Mouse (Mus musculus) CH12.LX (cell line): ENCODE measurements around the gene Rad23b. TPM values are rescaled to one million over a fixed set of nuclear protein-coding genes. Genes with fewer than 3 reads are reported as not detected.

Source experiments
- DNase-seq: peaks from one replicate; pipeline ENCODE4 v3.0.0-alpha.2; 2013; ENCODE audit errors: extremely low read depth
- H3K27ac ChIP-seq: 2 replicates; pipeline ENCODE4 v1.5.1; 2012; ENCODE audit warnings: low read depth, mild to moderate bottlenecking, control low read depth, moderate library complexity; ENCODE audit not compliant: insufficient read depth
- H3K27me3 ChIP-seq: replicated peaks from 2 replicates; pipeline ENCODE3; 2012; ENCODE audit warnings: inconsistent platforms
- H3K36me3 ChIP-seq, 2 experiments: replicated peaks in 1 of 2; 2 replicates each; pipeline versions ENCODE3 to v1.6.1; 2012; ENCODE audit warnings: inconsistent platforms in 1 of 2, low read length in 1 of 2, mild to moderate bottlenecking in 1 of 2, mixed read lengths in 1 of 2, moderate library complexity in 1 of 2; ENCODE audit not compliant: control insufficient read depth in 1 of 2, insufficient read depth in 1 of 2
- H3K4me1 ChIP-seq, 2 experiments: 2 replicates each; pipeline ENCODE4 v1.6.1; 2012; ENCODE audit warnings: inconsistent platforms in 1 of 2, moderate library complexity in 1 of 2; ENCODE audit not compliant: insufficient read depth in 2 of 2, control insufficient read depth in 1 of 2
- H3K4me2 ChIP-seq: 2 replicates; pipeline ENCODE4 v1.6.1; 2012; ENCODE audit warnings: low read depth, mild to moderate bottlenecking, control low read depth; ENCODE audit not compliant: poor library complexity, insufficient read depth, severe bottlenecking
- H3K4me3 ChIP-seq, 3 experiments: fragments of 150-350 bp in 1 of 3; sonication (generic) in 1 of 3; replicated peaks in 1 of 3; 2 replicates each; pipeline versions ENCODE3 to v1.5.1; 2011 to 2012; ENCODE audit warnings: low read depth in 2 of 3, low read length in 2 of 3, mild to moderate bottlenecking in 2 of 3, moderate library complexity in 2 of 3, control low read depth in 1 of 3, improper control_type of control experiment in 1 of 3, inconsistent platforms in 1 of 3, mixed read lengths in 1 of 3; ENCODE audit not compliant: poor library complexity in 1 of 3
- H3K79me2 ChIP-seq: replicated peaks from 2 replicates; pipeline ENCODE4 v1.6.1; 2012; ENCODE audit warnings: mild to moderate bottlenecking, moderate library complexity; ENCODE audit not compliant: control insufficient read depth, poor library complexity, insufficient read depth, severe bottlenecking; ENCODE audit errors: extremely low read depth
- H3K9ac ChIP-seq: 2 replicates; pipeline ENCODE4 v1.6.1; 2012; ENCODE audit warnings: low read depth, mild to moderate bottlenecking, control low read depth, moderate library complexity; ENCODE audit not compliant: insufficient read depth
- H3K9me3 ChIP-seq: replicated peaks from 2 replicates; pipeline ENCODE3; 2012; ENCODE audit warnings: low read length, inconsistent platforms, mixed read lengths
- BHLHE40 ChIP-seq: IDR thresholded peaks from 2 replicates; pipeline ENCODE4 v1.6.1; 2011; ENCODE audit warnings: mild to moderate bottlenecking, low read depth, low read length, improper control_type of control experiment
- CHD1 ChIP-seq: IDR thresholded peaks from 2 replicates; pipeline ENCODE4 v1.6.1; 2012; ENCODE audit warnings: low read depth, low read length, improper control_type of control experiment, inconsistent platforms
- CHD2 ChIP-seq: IDR thresholded peaks from 2 replicates; pipeline ENCODE4 v1.6.1; 2011; ENCODE audit warnings: low read length, improper control_type of control experiment
- CTCF ChIP-seq, 2 experiments: IDR thresholded peaks in 1 of 2; conservative IDR thresholded peaks in 1 of 2; 2 replicates each; pipeline ENCODE4 v1.5.1; 2011 to 2012; ENCODE audit warnings: low read depth in 2 of 2, low read length in 2 of 2, improper control_type of control experiment in 1 of 2, inconsistent platforms in 1 of 2, mild to moderate bottlenecking in 1 of 2, moderate library complexity in 1 of 2
- E2F4 ChIP-seq: IDR thresholded peaks from 2 replicates; pipeline ENCODE4 v1.6.1; 2011; ENCODE audit warnings: low read depth, low read length, improper control_type of control experiment; ENCODE audit not compliant: insufficient replicate concordance
- ELF1 ChIP-seq: IDR thresholded peaks from 2 replicates; pipeline ENCODE4 v1.6.1; 2014; ENCODE audit warnings: low read depth, mild to moderate bottlenecking, inconsistent platforms, low read length, improper control_type of control experiment
- ETS1 ChIP-seq: conservative IDR thresholded peaks from 2 replicates; pipeline ENCODE4 v1.6.1; 2012; ENCODE audit warnings: low read depth, mild to moderate bottlenecking, inconsistent platforms, low read length, improper control_type of control experiment, moderate library complexity
- GABPA ChIP-seq: IDR thresholded peaks from 2 replicates; pipeline ENCODE4 v1.6.1; 2012; ENCODE audit warnings: low read depth, low read length, improper control_type of control experiment, inconsistent platforms; ENCODE audit not compliant: insufficient replicate concordance
- MAX ChIP-seq: IDR thresholded peaks from 2 replicates; pipeline ENCODE4 v1.6.1; 2011; ENCODE audit warnings: low read length, improper control_type of control experiment
- MAZ ChIP-seq: IDR thresholded peaks from 2 replicates; pipeline ENCODE4 v1.6.1; 2012; ENCODE audit warnings: low read depth, mild to moderate bottlenecking, inconsistent platforms, low read length, improper control_type of control experiment, moderate library complexity
- MYC ChIP-seq: IDR thresholded peaks from 2 replicates; pipeline ENCODE4 v1.6.1; 2011; ENCODE audit warnings: low read depth, mild to moderate bottlenecking, improper control_type of control experiment, low read length
- NRF1 ChIP-seq: IDR thresholded peaks from 2 replicates; pipeline ENCODE4 v1.6.1; 2014; ENCODE audit warnings: low read depth, mild to moderate bottlenecking, inconsistent platforms, low read length, improper control_type of control experiment, moderate library complexity
- POLR2A ChIP-seq: IDR thresholded peaks from 2 replicates; pipeline ENCODE4 v1.6.1; 2011; ENCODE audit warnings: low read depth, mild to moderate bottlenecking, improper control_type of control experiment, low read length
- SIN3A ChIP-seq: IDR thresholded peaks from 2 replicates; pipeline ENCODE4 v1.6.1; 2012; ENCODE audit warnings: low read length, improper control_type of control experiment, inconsistent platforms
- TCF12 ChIP-seq: IDR thresholded peaks from 2 replicates; pipeline ENCODE4 v1.6.1; 2014; ENCODE audit warnings: low read depth, mild to moderate bottlenecking, inconsistent platforms, low read length, improper control_type of control experiment
- UBTF ChIP-seq: IDR thresholded peaks from 2 replicates; pipeline ENCODE4 v1.6.1; 2012; ENCODE audit warnings: low read depth, mild to moderate bottlenecking, inconsistent platforms, low read length, improper control_type of control experiment, moderate library complexity
- USF1 ChIP-seq: IDR thresholded peaks from 2 replicates; pipeline ENCODE4 v1.6.1; 2014; ENCODE audit warnings: low read depth, mild to moderate bottlenecking, inconsistent platforms, low read length, improper control_type of control experiment
- ZC3H11A ChIP-seq: IDR thresholded peaks from 2 replicates; pipeline ENCODE4 v1.6.1; 2012; ENCODE audit warnings: low read depth, mild to moderate bottlenecking, inconsistent platforms, low read length, improper control_type of control experiment
- ZKSCAN1 ChIP-seq: IDR thresholded peaks from 2 replicates; pipeline ENCODE4 v1.6.1; 2012; ENCODE audit warnings: low read depth, inconsistent platforms, low read length, improper control_type of control experiment, borderline replicate concordance
- ZNF384 ChIP-seq: IDR thresholded peaks from 2 replicates; pipeline ENCODE4 v1.6.1; 2012; ENCODE audit warnings: low read depth, low read length, improper control_type of control experiment, inconsistent platforms
- dilution Hi-C: fragments of 300-500 bp; cut with MboI; formaldehyde crosslinking; loops from 2 replicates; pipeline ENCODE4 v1.14.3; 2020; ENCODE audit warnings: low sequenced_read_pairs; ENCODE audit not compliant: extremely low pct_unique_long_range_greater_than_20kb, extremely low pct_ligation_motif_present
- in situ Hi-C: fragments of 300-500 bp; cut with MboI; formaldehyde crosslinking; loops from 3 replicates; pipeline ENCODE4 v1.14.3; 2019; ENCODE audit warnings: low sequenced_read_pairs, low pct_ligation_motif_present, low pct_unique_long_range_greater_than_20kb, mixed read lengths
- polyA plus RNA-seq: library from polyadenylated mRNA; unstranded; fragments of >175 nt; gene quantifications from 2 replicates; pipeline ENCODE4 v1.2.1, GENCODE M21; 2012; ENCODE audit warnings: low read depth; ENCODE audit not compliant: insufficient read length
- total RNA-seq, 2 experiments: library from RNA; depleted of rRNA; stranded (reverse); fragments of 300-350 nt in 1 of 2; fragments of >200 nt in 1 of 2; gene quantifications; 2 replicates each; pipeline ENCODE4 v1.2.3; 2012 to 2014

Gene Rad23b
- total and polyA plus RNA-seq, 3 experiments, result 190 to 436 (median 350) TPM

- Histone ChIP-seq H3K4me3 (no peak overlapping the region), H3K4me2 (no peak overlapping the region), H3K27ac (no peak overlapping the region), H3K27me3 (no peaks in the 10 kb centered on the region), H3K79me2 (peaks cover 58% of the 10 kb centered on the region), H3K9ac (no peak overlapping the region), H3K36me3 (peaks cover 33 to 80% of the 10 kb centered on the region in 2 experiments), H3K4me1 (peaks cover 0 to 6% of the 10 kb centered on the region in 2 experiments; a peak in 2 of 4 replicates), H3K9me3 (no peaks in the 10 kb centered on the region)
- in situ Hi-C loops (no loop called here), dilution Hi-C loops (no loop called here)
- TF ChIP-seq USF1 (no peak), BHLHE40 (no peak), CHD1 (no peak), ZC3H11A (no peak), ZNF384 (no peak), ELF1 (no peak), GABPA (no peak), CHD2 (no peak), E2F4 (no peak)
- no peak for DNase-seq
Measured at GRCm38 (mm10) chr4:55371355-55371754, 21.5 kb downstream of the Rad23b start.

DNA sequence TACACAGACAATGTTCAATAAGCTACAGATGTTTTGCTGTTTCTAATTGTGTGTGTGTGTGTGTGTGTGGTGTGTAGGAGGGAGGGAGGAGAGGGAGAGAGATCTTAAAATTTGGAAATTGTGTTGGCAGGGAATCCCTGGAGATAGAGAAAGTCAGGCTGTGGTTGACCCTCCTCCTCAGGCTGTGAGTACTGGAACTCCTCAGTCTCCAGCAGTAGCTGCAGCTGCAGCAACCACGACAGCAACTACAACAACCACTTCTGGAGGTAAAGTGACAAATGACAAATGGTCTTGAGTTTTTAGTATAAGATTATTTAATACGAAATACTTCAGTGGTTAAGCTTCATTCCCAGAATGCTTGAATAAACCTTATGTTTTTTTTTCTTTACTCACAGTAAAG is 32.5 kb downstream of the Rad23b start:
- Histone ChIP-seq H3K27me3 (no peaks in the 10 kb centered on the region), H3K27ac (no peak overlapping the region), H3K4me3 (no peak overlapping the region), H3K4me1 (peaks cover 5 to 34% of the 10 kb centered on the region in 2 experiments; a peak in 3 of 4 replicates), H3K4me2 (no peak overlapping the region), H3K79me2 (peaks cover 25% of the 10 kb centered on the region), H3K9me3 (no peaks in the 10 kb centered on the region), H3K9ac (no peak overlapping the region), H3K36me3 (peaks cover 60 to 87% of the 10 kb centered on the region in 2 experiments)
- in situ Hi-C loops, result no loop called here
- TF ChIP-seq MAZ (no peak), SIN3A (no peak), MAX (no peak), POLR2A (no peak), TCF12 (no peak), CTCF (conservative IDR thresholded peaks at IDR 0.05 in 1 of 2, IDR thresholded peaks at IDR 0.05 in 1 of 2; ENCODE audit: low read depth in 2 of 2, low read length in 2 of 2) (no peak), ZKSCAN1 (no peak), UBTF (no peak), MYC (no peak), ZC3H11A (no peak), NRF1 (no peak), ETS1 (no peak)
- no peak for DNase-seq
- dilution Hi-C loops, result no loop called here
